Mouse (Mus musculus): ENCODE results near the gene Pa2g4. TPM values are rescaled to one million over a fixed set of nuclear protein-coding genes. Genes with fewer than 3 reads are reported as not detected.
"Not testable (repeated sequence)": the region's sequence is repeated elsewhere in the genome, so short reads cannot be mapped to it uniquely, and the experiment has no call there.

Gene Pa2g4
- 248 and 252 TPM in 2 replicates for polyA plus RNA-seq (2014; fragmentation: Nextera tagmentation; extraction: Ambion mirVana)

DNA sequence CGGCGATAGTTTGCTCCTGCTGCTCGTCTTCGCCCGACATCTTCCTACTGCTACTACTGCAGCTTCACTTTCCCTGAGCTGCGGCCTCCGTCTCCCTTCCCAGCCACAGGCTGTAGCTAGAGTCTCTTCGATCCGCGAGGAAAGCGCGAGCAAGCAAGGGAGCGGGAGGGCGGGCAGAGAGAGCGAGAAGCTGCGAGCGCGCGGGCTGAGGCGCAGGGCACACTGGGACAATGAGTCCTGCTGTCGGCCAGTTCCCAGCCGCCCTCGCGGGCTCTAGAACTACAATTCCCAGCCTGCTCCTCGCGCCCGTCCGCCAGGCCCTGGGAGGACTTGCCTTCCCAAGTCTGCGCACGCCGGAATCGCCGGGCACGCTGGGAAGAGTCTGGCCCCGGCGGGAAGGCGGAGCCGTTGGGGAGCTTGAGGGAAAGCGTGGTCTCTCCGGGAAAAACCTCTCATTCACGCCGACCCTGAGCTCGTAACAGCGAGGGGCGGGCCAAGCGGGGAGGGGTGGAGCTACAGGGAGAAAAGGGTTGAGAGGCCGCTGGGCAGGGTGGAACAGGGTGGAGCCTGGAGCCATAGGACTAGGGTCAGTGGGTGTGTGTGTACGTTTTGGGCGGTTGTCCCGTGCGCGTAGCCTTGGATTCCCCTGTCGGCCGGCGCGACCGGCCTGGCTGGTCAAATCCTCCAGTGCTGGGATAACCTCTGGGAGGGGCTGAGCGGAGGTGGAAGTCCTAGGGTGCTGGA, at the start of gene Pa2g4:
TSS of gene Pa2g4 (minus strand) at position 200 of the 744 bp plus-strand sequence.
- under 1% methylated on average over 58 of the region's 58 CpGs for WGBS

DNA sequence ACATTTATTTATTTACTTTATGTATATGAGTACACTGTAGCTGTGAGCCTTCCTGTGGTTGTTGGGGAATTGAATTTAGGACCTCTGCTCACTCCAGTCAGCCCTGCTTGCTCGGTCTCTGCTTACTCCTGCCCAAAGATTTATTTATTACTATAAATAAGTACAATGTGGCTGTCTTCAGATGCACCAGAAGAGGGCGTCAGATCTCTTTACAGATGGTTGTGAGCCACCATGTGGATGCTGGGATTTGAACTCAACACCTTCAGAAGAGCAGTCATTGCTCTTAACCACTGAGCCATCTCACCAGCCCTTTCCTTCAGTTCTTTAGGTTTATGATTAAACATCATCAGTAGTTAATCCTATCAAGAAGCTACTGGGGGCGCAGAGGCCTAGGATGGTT, 49.1 kb upstream of the Pa2g4 start:
- Histone ChIP-seq H3K36me3 (ENCODE audit: control insufficient read depth, insufficient read depth, low read length) (no peaks in the 10 kb centered on the region), H3K9me3 (ENCODE audit: control insufficient read depth, low read length) (no peaks in the 10 kb centered on the region), H3K4me3 (ENCODE audit: low read depth, low read length) (no peak overlapping the region), H3K4me2 (ENCODE audit: low read length) (no peak overlapping the region), H3K4me1 (replicated peaks; ENCODE audit: control insufficient read depth, insufficient read depth, low read length) (no peaks in the 10 kb centered on the region), H3K27ac (ENCODE audit: low read depth) (no peak overlapping the region), H3K27me3 (replicated peaks; ENCODE audit: control insufficient read depth, insufficient read depth, low read length) (no peaks in the 10 kb centered on the region), H3K9ac (ENCODE audit: low read length) (no peak overlapping the region)
- no peak for ATAC-seq (replicated peaks; ENCODE audit: low FRiP score, low TSS enrichment, low read depth)
- 52% methylated on average over 3 of the region's 3 CpGs for WGBS
- no peak for DNase-seq (ENCODE audit: low spot score)

More for the DNA sequence above, at the start of gene Pa2g4:
- Histone ChIP-seq H3K9me3 (ENCODE audit: control insufficient read depth, low read length) (no peaks in the 10 kb centered on the region), H3K36me3 (ENCODE audit: control insufficient read depth, insufficient read depth, low read length) (peaks cover 25% of the 10 kb centered on the region), H3K4me2 (ENCODE audit: low read length) (peak within 1 kb of the TSS; percentile 88), H3K27ac (ENCODE audit: low read depth) (peak within 1 kb of the TSS; percentile 92), H3K9ac (ENCODE audit: low read length) (peak within 1 kb of the TSS; percentile 91), H3K4me3 (ENCODE audit: low read depth, low read length) (peak within 1 kb of the TSS; percentile 97), H3K27me3 (replicated peaks; ENCODE audit: control insufficient read depth, insufficient read depth, low read length) (no peaks in the 10 kb centered on the region), H3K4me1 (replicated peaks; ENCODE audit: control insufficient read depth, insufficient read depth, low read length) (peaks cover 12% of the 10 kb centered on the region)
- ATAC-seq (replicated peaks; ENCODE audit: low FRiP score, low TSS enrichment, low read depth) (peak; percentile 97), DNase-seq (ENCODE audit: low spot score) (peak; percentile 97)

DNA sequence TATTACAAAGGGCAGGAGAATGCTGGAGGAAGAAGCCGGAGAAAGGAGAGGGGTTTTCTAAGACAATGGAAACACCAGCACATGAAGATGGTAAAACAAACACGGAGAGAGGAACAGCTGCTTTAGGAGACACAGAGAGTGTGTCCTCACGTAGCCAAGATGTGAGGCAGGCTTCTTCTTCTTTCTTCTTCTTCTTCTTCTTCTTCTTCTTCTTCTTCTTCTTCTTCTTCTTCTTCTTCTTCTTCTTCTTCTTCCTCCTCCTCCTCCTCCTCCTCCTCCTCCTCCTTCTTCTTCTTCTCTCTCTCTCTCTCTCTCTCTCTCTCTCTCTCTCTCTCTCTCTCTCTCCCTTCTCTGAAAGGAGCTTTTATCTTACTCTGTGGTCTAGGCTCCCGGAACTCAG, 48.0 kb upstream of the Pa2g4 start:
- H3K27ac ChIP-seq (ENCODE audit: low read depth); H3K9ac ChIP-seq (ENCODE audit: low read length); H3K4me3 ChIP-seq (ENCODE audit: low read depth, low read length); H3K9me3 ChIP-seq (ENCODE audit: control insufficient read depth, low read length); H3K4me1 ChIP-seq (replicated peaks; ENCODE audit: control insufficient read depth, insufficient read depth, low read length); DNase-seq (ENCODE audit: low spot score); H3K27me3 ChIP-seq (replicated peaks; ENCODE audit: control insufficient read depth, insufficient read depth, low read length); H3K36me3 ChIP-seq (ENCODE audit: control insufficient read depth, insufficient read depth, low read length); H3K4me2 ChIP-seq (ENCODE audit: low read length); ATAC-seq (replicated peaks; ENCODE audit: low FRiP score, low TSS enrichment, low read depth): not testable (repeated sequence)
- 52% methylated on average over 4 of the region's 4 CpGs for WGBS

DNA sequence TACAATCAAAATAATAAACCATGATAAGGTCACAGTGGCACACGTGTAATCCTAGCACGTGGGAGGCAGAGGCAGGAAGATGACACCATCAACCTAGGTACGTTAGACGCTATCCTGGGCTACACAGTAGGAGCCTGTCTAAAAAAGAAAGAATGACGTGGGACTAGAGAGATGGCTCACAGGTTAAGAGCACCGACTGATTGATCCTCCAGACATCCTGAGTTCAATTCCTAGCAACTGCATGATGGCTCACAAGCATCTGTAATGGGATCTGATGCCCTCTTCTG, 47.3 kb upstream of the Pa2g4 start:
- H3K9ac ChIP-seq (ENCODE audit: low read length), result no peak overlapping the region
- H3K4me2 ChIP-seq (ENCODE audit: low read length), result no peak overlapping the region
- H3K36me3 ChIP-seq (ENCODE audit: control insufficient read depth, insufficient read depth, low read length), result no peaks in the 10 kb centered on the region
- no peaks in the 10 kb centered on the region for H3K9me3 ChIP-seq (ENCODE audit: control insufficient read depth, low read length)
- H3K4me1 ChIP-seq (replicated peaks; ENCODE audit: control insufficient read depth, insufficient read depth, low read length), result no peaks in the 10 kb centered on the region
- DNase-seq (ENCODE audit: low spot score), result no peak
- H3K4me3 ChIP-seq (ENCODE audit: low read depth, low read length), result no peak overlapping the region
- no peak for ATAC-seq (replicated peaks; ENCODE audit: low FRiP score, low TSS enrichment, low read depth)
- no peaks in the 10 kb centered on the region for H3K27me3 ChIP-seq (replicated peaks; ENCODE audit: control insufficient read depth, insufficient read depth, low read length)
- WGBS, result 49% methylated on average over 6 of the region's 6 CpGs
- no peak overlapping the region for H3K27ac ChIP-seq (ENCODE audit: low read depth)

DNA sequence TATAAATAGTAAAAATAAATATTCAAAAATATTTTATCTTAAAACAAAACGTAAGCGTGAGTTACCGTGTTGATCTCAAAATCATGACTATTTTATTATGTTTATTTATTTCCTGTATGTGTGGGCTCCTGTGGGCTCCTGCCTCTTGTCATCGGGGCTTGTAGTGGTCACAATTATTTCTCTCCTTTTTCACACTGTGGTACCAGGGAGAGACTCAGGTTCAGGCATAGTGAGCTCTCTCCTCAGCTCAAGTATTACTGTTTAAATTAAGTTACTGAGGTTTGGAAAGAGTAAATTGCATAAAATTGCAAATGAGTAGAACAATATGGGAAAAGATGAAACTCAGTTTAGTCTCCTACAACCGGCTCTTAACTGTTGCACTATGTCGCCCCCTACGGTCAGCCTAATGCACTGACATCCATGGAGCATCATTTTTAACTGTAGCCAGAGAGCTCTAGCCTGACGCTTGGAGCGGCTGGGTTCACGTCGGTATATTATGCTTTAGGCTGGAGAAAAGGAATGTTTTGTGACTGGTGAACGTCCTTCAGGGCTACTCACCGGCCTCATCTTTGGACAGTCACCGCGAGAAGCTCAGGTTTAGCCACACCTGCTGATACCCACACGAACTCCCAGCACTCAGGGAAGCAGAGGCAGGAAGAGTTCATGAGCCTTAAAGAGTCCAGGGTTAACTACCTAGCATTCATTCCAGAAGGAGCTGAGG, 46.8 kb upstream of the Pa2g4 start:
- Histone ChIP-seq H3K27me3 (replicated peaks; ENCODE audit: control insufficient read depth, insufficient read depth, low read length) (no peaks in the 10 kb centered on the region), H3K9ac (ENCODE audit: low read length) (no peak overlapping the region), H3K4me2 (ENCODE audit: low read length) (no peak overlapping the region), H3K36me3 (ENCODE audit: control insufficient read depth, insufficient read depth, low read length) (no peaks in the 10 kb centered on the region), H3K4me1 (replicated peaks; ENCODE audit: control insufficient read depth, insufficient read depth, low read length) (no peaks in the 10 kb centered on the region), H3K9me3 (ENCODE audit: control insufficient read depth, low read length) (no peaks in the 10 kb centered on the region), H3K27ac (ENCODE audit: low read depth) (no peak overlapping the region), H3K4me3 (ENCODE audit: low read depth, low read length) (no peak overlapping the region)
- peak; percentile 86 for DNase-seq (ENCODE audit: low spot score)
- WGBS, result 15% methylated on average over 16 of the region's 16 CpGs
- ATAC-seq (replicated peaks; ENCODE audit: low FRiP score, low TSS enrichment, low read depth), result peak; percentile 60

DNA sequence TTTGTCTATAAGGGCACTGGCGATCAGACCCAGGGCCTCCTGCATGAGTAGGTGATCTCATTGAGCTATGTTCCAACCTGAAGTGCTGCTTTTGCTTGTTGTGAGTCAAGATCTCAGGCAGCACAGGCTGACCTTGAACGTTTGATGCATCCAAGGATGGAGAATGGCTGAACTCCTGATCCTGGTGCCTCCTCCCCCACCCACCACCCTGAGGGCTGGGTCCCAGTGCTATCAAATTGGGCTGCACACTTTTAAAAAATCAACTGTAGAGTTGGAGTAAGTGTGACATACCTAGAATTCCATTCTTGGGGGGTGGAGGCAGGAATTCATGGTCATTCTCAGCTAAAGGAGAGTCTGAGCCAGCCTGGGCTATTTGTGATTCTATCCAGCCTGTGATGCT, 40.7 kb upstream of the Pa2g4 start:
- Histone ChIP-seq H3K4me3 (ENCODE audit: low read depth, low read length) (no peak overlapping the region), H3K4me1 (replicated peaks; ENCODE audit: control insufficient read depth, insufficient read depth, low read length) (no peaks in the 10 kb centered on the region), H3K27me3 (replicated peaks; ENCODE audit: control insufficient read depth, insufficient read depth, low read length) (no peaks in the 10 kb centered on the region), H3K9me3 (ENCODE audit: control insufficient read depth, low read length) (no peaks in the 10 kb centered on the region), H3K36me3 (ENCODE audit: control insufficient read depth, insufficient read depth, low read length) (no peaks in the 10 kb centered on the region), H3K4me2 (ENCODE audit: low read length) (no peak overlapping the region), H3K27ac (ENCODE audit: low read depth) (no peak overlapping the region), H3K9ac (ENCODE audit: low read length) (no peak overlapping the region)
- ATAC-seq (replicated peaks; ENCODE audit: low FRiP score, low TSS enrichment, low read depth) (no peak), DNase-seq (ENCODE audit: low spot score) (no peak)
- 34% methylated on average over 2 of the region's 2 CpGs for WGBS

DNA sequence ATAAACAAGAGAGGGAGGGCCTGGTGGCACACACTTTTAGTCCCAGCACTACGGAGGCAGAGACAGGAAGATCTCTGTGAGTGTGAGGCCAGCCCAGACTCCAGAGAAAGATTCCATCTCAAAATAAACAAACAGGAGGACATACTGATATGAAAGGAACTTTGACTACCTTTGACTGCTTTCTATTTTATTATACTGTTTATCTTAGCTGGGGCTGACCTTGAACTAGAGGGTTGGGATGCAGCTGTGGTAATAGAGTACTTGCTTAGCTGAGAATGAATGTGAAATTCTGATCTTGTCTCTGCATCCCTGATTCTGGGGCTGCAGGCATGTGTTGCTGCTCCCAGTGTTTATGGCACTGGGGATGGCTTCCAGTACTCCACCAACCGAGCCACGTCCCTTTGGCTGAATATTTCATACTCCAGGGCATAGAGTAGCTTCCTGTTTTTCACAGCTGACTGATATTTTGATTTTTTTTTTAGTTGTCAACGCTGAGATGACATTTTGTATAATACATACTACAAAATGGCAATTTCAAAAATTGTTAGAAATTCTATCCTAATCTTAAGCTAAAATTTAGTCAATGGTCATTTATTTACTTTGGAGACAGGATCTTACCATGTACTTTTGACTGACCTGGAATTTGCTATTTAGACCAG, 36.8 kb upstream of the Pa2g4 start:
- no peak overlapping the region for H3K9ac ChIP-seq (ENCODE audit: low read length)
- no peaks in the 10 kb centered on the region for H3K36me3 ChIP-seq (ENCODE audit: control insufficient read depth, insufficient read depth, low read length)
- no peak for ATAC-seq (replicated peaks; ENCODE audit: low FRiP score, low TSS enrichment, low read depth)
- no peak overlapping the region for H3K27ac ChIP-seq (ENCODE audit: low read depth)
- WGBS, result 64% methylated on average over 4 of the region's 4 CpGs
- H3K9me3 ChIP-seq (ENCODE audit: control insufficient read depth, low read length), result no peaks in the 10 kb centered on the region
- DNase-seq (ENCODE audit: low spot score), result no peak
- no peak overlapping the region for H3K4me3 ChIP-seq (ENCODE audit: low read depth, low read length)
- H3K27me3 ChIP-seq (replicated peaks; ENCODE audit: control insufficient read depth, insufficient read depth, low read length), result no peaks in the 10 kb centered on the region
- no peaks in the 10 kb centered on the region for H3K4me1 ChIP-seq (replicated peaks; ENCODE audit: control insufficient read depth, insufficient read depth, low read length)
- no peak overlapping the region for H3K4me2 ChIP-seq (ENCODE audit: low read length)

DNA sequence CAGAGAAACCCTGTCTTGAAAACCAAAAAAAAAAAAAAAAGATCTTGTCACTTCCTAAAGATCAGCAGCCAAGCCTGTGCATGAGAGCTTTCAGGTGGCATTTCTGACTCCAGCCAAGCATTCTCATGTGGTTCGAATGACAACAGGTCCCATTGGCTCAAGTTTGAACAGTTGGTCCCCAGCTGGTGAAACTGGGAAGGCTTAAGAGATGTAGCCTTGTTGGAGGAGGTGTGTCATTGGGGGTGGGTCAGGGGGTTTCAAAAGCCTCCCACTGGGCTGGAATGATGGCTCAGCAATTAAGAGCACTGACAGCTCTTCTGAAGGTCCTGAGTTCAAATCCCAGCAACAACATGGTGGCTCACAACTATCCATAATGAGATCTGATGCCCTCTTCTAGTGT, 35.7 kb upstream of the Pa2g4 start:
- Histone ChIP-seq H3K27me3 (replicated peaks; ENCODE audit: control insufficient read depth, insufficient read depth, low read length) (no peaks in the 10 kb centered on the region), H3K4me2 (ENCODE audit: low read length) (no peak overlapping the region), H3K36me3 (ENCODE audit: control insufficient read depth, insufficient read depth, low read length) (no peaks in the 10 kb centered on the region), H3K27ac (ENCODE audit: low read depth) (no peak overlapping the region), H3K9ac (ENCODE audit: low read length) (no peak overlapping the region), H3K4me1 (replicated peaks; ENCODE audit: control insufficient read depth, insufficient read depth, low read length) (no peaks in the 10 kb centered on the region), H3K4me3 (ENCODE audit: low read depth, low read length) (no peak overlapping the region), H3K9me3 (ENCODE audit: control insufficient read depth, low read length) (no peaks in the 10 kb centered on the region)
- DNase-seq (ENCODE audit: low spot score), result no peak
- 90% methylated on average over 1 of the region's 1 CpGs for WGBS
- no peak for ATAC-seq (replicated peaks; ENCODE audit: low FRiP score, low TSS enrichment, low read depth)

All from intestine, embryonic 14.5 days (tissue).